Mouse (Mus musculus) left cerebral cortex, postnatal 36 days (tissue): ENCODE results near the gene Hoxc8. TPM values are rescaled to one million over a fixed set of nuclear protein-coding genes. Genes with fewer than 3 reads are reported as not detected.

Source experiments
- DNase-seq, 2 experiments: peaks; one replicate each; pipeline ENCODE4 v3.0.0; 2021 to 2022; ENCODE audit warnings: low spot score in 2 of 2, mixed read lengths in 1 of 2
- intact Hi-C: fragments of 180-260 bp; cut with DNase I; formaldehyde crosslinking; loops from one replicate; pipeline ENCODE4 v1.15.1; 2025
- total RNA-seq, 2 experiments: library from RNA; stranded (reverse); gene quantifications; 2 replicates each; pipeline ENCODE4 v1.2.3; 2021

The Hoxc8 gene
- total RNA-seq, 2 experiments from 2014 or later, result not detected

DNA sequence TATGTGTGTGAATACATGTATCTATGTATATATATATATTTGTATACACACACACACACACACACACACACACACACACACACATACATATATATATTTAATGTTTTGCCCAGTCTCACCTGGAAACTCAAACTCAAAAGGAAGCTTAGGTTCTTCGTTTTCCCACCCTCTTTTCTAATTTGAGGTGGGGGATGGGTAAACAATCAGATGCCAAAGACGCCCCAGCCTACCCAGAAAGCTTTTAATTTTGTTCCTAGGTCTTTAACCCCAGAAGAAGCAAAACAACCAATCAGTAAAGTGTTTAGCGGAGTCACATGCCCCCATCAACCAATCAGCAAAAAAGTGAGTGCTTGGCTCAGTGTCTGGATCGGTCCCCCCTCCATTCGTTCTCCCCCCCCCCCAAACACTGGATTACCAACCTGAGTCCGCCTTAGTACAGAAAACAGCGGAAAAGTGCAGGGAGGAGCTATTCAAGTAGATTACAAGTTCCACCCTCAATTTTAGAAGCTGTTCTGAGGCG lies 30.6 kb downstream of the Hoxc8 start:
- DNase-seq, result no peak
- intact Hi-C loops, result no loop called here

DNA sequence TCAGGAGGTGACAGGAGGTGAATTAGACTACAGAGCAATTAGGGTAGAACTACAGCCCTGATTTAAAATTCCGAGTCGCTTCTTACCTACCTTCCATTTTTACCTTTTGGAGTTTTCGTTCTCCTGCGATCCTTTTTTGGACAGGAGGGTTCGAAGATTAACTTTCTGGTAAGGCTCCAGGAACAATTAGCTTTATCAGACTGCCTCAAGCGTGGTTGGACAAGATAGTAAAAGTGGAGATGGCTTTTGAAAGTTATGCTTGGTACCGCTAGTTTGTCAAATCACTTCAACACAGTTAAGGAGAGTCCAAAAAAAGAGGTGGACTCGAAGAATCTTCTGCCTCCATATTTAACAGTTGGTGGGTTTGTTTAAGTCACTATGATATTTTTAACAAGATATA lies 31.1 kb downstream of the Hoxc8 start:
- intact Hi-C loops, result no loop called here
- DNase-seq, result no peak

DNA sequence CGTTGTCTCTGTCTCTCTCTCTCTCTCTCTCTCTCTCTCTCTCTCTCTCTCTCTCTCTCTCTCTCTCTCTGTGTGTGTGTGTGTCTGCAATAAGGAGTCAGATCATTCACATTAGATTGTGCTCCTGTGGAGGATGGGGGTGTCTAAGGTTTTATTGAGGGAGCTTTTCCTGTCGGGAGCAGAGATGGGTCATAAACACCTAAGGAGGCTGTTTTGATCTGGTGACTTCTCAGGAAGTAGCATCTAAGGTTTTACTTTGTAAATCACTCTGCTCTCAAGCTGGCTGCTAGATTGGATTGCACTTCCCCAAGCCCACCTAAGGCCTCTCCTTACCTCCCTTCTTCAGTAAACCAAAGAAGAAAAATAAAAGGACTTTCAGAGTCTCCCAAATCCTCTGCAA lies 33.7 kb downstream of the Hoxc8 start:
- intact Hi-C loops, result no loop called here
- DNase-seq, result no peak

DNA sequence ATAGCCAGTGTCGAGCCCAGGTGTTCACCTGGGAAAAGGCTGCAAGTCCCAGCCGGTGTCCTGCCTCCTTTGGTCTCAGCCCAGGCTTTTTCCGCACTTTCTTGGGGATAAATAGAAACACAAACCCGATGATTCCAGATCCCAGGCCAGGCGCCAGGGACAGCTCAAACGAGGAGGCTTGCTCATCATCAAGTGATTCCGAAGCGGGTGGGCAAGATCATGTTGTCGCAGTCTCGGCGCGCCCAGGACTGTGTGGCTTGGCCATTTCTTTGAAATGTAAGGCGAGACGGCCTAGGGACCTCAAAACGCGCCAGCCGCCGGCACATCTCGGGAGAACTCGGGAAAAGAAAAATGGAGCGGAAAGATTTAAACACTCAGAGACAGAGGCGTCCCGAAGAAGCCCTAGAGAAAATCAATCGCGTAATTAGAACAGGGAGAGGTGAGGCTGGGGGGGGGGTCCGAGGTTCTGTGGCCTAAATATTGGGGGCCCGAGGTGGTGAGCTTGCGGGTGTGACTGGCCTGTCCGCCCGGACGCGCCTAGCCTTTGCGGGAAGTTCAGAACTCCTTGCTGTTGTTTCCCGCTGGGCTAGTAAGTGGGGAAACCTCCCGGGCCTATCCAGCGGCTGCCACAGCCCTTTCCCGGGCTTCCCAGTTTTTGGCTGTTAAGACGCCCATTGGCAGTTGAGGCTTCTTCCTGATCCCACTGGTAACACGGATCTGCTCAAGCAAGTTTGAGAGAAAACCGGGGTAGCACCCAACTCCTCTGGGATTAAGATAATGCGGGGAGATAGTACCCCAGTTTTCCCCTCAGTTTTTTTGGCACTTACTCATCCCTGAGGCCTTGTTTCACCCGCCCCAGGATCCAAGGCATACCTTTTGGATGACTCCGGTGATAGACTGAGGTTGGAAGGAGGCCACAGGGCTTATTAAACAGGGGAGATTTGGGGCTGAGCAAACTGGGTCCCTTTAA lies 37.1 kb downstream of the Hoxc8 start:
- intact Hi-C loops, result loop anchor here (5.0 kb wide), 1 partner anchor 60 kb away; the partner anchor contains the start of genes Hoxc10 and Hoxc5
- no peak for DNase-seq

DNA sequence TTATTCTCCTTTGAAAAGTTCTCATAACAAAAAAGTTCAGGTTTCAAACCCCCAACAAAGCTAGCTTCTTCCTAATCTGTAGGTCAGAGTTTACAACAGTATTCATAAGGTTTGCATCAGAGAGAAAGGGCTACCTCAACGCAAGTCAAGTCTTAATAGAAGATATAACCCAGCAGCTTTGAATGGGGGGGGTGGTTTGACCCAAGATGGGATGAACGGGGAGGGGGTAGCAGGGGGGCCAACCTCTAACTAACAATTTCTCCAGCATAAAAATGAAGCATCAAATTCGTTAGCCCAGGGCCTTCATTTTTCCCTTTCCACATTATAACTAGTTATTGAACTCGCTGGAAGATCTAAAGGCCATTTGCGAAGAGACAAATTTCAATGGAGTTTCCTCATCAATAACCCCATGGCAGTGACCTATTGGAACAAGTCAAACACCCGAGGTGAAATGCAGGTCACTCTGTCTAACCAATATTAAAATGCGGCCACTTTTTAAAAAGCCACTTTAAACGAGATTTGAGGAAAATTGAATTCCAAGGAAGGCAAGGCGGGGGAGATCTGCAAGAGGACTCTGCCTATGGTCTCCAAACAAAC lies 38.6 kb downstream of the Hoxc8 start:
- intact Hi-C loops, result loop anchor here (5.0 kb wide), 1 partner anchor 62 kb away; the partner anchor contains the start of genes Hoxc10 and Hoxc5
- no peak for DNase-seq

DNA sequence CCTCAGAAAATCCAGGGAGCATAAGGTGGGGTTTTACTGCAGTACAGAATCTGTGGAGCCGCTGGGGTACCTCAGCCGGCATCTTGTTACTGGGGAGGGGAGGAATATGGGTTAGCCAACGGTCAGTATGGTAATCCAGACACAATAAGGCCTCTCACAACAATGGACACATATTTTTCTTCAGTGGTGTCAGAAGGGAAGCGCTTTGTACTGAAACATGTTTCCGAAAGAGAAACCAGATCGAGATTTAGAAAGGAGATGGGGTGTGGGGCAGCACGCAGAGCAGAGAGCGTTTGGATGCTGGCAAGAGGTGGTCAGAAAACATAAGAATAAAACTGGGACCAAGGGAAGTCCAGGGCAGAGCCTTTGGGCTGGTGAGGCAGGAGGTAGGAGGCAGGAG lies 39.7 kb downstream of the Hoxc8 start:
- DNase-seq, result no peak
- intact Hi-C loops, result no loop called here

DNA sequence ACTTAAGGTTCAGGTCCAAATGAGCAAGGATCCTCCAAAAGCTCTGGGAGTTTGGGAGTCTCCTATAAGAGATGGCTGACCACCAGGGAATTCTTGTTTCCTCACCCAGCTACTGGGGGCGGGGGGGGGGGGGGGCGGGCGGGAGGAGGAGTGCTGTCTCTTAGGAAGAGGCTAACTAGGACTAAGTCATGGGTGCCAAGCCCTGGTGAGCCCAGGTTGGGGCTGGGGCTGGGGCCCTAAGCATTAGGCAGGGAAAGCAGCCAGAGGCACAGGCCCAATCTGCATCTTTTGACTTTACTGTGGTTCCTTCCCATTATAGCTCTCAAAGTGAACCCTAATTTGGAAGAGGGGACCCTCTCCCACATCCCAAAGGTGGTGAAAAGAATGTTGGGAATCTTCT lies 41.8 kb downstream of the Hoxc8 start:
- DNase-seq, result no peak
- intact Hi-C loops, result no loop called here

DNA sequence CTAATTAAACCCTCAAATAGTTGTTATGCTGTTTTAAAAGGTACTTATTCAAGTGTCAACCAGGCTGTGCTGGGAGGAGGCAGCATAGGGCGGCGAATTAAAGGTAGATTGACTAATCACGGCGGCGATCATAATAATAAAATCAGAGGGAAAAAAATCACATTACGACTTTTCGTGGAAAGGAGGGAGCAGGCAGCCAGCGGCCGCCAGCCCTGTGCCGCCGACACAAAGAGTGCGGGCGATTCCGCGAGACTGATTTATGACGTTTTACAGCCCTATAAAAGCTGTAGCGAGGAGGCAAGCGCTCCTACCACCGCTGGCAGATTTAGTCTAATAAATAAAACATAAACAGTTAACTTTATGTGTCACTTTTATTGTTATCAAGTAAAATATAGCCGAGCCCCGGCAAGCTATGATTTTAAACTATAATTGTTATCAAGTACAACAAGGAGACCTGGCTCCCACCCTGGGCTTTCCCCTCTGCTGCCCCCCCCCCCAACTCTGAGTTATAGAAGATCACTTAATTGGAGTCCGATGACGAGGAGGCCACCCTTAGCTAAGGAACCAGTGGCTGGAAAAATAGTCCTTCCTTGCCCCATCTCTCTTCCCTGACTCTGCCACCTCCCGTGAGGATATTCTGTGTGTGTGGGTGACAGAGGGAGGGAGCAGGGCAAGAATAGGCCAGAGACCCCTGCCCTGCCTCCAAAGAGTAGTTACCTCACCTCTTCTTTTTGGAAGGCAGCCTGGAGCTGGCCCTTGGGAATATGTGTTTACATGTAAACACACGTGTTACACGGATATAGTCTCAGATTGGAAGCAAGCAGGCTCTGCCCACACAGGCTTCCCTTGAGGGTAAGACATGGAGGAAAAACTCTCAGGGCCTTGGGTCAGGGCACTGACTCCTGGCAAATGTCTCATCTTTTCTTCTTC lies 42.5 kb downstream of the Hoxc8 start:
- intact Hi-C loops, result no loop called here
- no peak for DNase-seq

DNA sequence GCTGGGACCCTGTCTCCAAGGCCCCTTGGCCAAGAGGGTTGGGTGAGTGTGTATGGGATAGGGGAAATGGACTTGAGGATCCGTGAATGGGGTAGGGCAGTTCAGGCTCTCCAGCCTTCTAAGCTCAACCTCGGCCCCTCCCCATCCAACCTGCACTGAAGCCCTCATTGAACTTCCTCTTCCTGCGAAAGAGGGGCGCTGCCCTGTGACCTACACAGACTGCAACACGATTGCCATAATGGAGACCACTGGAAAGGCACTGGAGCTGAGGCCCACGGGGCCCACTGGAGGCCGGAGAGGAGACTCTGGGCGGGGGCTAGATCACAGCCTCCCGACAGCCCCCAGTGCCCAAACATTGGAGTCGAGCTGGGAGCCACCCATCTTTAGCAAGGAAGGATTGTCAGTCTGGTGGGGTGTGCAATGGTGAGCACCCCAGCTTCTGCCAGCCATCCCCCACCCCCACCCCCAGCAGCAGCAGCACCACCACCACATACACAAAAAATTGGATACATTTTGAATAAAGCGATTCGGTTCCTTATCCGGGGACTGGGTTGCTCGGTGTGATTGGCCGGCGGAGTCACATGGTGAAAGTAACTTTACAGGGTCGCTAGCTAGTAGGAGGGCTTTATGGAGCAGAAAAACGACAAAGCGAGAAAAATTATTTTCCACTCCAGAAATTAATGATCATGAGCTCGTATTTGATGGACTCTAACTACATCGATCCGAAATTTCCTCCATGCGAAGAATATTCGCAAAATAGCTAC lies 43.8 kb downstream of the Hoxc8 start:
- no peak for DNase-seq
- intact Hi-C loops, result no loop called here

DNA sequence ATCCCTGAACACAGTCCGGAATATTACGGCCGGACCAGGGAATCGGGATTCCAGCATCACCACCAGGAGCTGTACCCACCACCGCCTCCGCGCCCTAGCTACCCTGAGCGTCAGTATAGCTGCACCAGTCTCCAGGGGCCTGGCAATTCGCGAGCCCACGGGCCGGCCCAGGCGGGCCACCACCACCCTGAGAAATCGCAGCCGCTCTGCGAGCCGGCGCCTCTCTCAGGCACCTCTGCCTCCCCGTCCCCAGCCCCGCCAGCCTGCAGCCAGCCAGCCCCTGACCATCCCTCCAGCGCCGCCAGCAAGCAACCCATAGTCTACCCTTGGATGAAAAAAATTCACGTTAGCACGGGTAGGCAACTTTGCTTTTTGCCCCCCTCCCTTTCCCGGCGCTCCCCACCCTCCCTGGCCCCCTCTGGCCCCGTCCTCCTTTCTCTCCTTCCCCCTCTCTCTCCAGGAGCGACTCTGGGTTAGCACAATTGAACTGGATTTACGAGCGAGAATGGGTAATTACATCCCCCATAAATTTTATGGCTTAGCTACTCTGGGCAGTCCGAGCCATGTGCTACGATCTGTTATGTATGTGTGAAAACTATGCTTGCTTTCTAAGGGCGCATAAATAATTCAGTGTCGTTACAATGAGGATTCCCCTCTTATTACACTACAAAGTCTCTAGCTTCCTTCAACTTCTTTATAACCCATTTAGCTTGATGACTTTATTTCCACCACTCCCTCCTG lies 44.6 kb downstream of the Hoxc8 start:
- intact Hi-C loops, result no loop called here

DNA sequence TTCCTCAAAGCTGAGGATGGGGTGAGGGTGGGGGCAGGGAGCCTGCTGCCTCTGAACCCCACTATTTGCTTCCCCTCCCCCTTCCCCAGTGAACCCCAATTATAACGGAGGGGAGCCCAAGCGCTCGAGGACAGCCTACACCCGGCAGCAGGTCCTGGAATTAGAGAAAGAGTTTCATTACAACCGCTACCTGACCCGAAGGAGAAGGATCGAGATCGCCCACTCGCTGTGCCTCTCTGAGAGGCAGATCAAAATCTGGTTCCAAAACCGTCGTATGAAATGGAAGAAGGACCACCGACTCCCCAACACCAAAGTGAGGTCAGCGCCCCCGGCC lies 45.1 kb downstream of the Hoxc8 start:
- intact Hi-C loops, result no loop called here

More for the DNA sequence above, 44.6 kb downstream of the Hoxc8 start:
- no peak for DNase-seq

DNA sequence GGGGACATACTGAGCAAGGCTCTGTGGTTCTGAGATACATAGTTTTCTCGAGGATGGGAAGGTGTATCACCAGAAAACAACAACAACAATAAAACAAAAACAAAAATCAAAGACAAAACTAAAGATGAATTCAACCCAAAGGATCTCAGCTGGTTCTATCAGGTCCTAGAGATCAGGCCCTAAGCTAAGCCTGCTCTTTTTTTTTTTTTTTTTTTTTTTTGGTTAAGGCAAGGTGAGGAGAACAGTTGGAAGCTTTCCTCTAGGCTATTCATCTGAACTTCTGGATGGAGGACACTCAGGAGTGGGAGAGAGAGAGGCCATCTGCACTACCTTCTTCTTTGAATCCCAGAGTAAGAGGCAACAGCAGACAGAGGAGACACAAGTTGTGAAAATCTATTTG lies 47.2 kb downstream of the Hoxc8 start:
- DNase-seq, result no peak
- intact Hi-C loops, result no loop called here

More for the DNA sequence above, 45.1 kb downstream of the Hoxc8 start:
- DNase-seq, result no peak

DNA sequence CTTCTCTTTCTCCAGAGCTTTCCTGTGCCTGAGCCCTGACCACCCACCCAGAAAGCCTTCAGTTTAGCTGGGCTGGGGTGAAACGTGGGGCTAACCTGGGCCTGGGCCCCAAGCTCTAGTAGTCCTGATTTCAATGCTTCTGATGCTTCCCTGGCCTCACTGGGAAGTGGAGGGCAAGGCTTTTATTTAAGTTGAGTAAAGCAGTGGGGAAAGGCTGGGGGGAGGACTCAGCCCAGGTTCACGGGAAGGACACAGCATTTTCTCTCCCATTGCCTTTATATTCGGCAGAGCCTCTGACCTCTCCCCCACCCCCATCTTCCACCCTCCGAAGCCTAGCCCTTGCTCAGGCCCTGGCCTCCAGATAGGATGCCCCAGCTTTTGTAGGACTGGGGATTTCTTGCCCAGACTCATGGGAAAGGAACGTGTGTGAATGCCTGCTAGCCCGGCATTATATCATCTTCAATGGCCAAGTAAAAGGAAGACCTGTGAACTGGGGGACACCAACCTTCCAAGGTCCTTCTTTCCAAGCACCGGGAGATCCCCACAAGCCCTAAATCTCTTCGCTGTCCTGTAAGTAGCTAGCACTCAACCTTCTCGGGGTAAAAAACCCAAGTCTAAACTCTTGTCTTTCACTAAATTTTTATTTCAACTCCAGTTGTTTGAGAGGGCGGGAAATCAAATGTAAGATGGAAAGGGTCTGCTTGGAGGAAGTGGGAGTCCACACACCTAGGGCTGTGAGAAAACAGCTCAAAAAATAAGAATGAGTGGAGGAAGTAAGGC lies 48.5 kb downstream of the Hoxc8 start:
- no peak for DNase-seq
- intact Hi-C loops, result no loop called here

DNA sequence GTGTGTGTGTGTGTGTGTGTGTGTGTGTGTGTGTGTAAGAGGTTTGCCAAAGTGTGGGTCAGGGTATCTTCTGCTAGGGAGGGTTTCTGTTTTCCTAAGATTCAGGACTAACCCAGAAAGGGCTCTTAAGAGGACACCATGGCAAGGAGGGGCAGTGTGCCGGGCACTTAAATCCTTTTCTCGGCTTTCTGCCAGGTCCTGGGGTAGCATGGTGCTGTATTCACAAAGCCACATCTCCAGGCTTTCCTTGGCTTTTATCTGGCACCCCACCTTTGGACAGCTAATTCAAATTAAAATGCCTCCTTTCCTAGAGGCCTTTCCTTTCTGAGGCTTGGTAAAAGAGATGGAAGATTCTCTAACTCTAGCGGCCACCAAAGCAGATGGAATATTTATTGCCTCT lies 49.2 kb downstream of the Hoxc8 start:
- no peak for DNase-seq
- intact Hi-C loops, result no loop called here

DNA sequence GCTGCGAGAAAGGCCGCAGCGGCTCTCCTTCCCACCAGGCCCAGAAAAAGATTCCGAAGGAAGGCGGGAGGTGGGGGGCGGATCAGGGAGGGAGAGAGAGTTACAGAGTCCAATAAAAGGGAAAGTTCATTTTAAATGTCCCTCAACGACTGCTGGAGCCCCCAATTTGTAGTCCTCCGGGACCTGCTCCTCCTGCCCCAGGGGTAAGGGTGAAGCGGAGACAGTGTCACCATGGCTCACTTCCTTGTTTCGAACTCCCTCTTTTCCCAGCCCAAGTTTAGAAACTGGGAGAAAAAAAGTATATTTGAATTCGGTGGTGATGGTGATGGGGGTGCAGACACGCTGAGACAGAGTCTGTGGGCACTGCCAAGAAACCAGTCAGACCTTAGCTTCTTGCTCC lies 50.2 kb downstream of the Hoxc8 start:
- intact Hi-C loops, result no loop called here
- DNase-seq, result no peak

DNA sequence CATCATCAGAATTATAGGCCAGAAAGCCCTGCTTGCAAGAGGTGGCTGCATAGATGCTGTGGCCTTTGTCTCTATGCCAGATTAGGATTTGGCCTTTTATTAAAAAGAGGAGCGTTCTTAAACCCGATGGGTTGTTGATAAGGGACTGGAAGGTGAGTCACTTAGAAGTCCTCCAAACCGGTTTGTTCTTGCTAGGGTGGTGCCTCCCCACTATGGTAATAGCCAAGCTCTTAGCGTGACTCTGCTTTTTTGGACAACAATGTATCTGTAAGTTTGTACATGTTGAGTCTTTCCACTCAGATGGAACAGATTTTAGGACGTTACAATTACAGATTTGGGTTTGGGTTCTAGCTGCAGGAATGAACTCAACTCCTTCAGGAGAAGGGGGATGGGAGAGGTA lies 51.2 kb downstream of the Hoxc8 start:
- no peak for DNase-seq
- intact Hi-C loops, result no loop called here

DNA sequence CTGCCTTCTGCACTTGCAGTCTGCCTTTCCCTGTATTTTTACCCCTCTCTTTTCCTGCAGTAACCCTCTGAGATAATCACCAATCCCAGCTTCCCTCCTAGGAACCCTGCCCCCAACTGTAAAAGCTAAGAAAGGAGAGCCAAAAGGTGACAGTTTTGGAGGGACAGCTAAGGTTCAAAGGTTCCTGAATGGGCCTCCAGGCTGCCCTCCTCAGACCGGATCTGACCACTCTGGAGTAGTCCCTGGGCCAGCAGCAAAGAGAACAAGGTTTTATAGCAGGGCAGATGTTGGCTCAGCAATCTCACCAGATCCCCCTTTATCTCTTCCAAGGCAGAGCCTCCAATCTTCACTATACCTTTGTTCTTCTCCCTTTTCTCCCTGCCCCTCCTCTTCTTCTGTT lies 51.8 kb downstream of the Hoxc8 start:
- DNase-seq, result no peak
- intact Hi-C loops, result no loop called here
